ENCODE assay signal across 8 mouse cellular contexts in the genomic region with DNA sequence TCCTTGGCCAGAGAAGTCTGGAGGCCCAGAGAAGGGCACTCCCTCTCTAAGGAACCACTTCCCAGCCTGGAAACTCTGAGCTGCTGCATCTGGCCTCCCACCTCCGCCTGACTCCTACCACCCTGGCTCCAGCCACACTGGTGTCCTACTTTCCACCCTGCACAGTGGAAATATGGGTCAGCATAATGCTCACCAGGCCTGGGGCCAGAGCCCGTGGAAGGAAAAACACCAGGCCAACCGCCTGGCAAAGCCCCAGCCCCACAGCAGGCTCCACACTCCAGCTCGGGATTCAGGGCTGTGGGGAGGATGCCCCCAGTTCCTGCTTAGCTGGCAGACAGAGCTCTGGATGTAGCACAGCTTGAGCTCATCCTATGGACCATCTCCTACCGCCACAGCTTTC. TPM values are rescaled to one million over a fixed set of nuclear protein-coding genes. Genes with fewer than 3 reads are reported as not detected.
DNase-seq lines count a peak whose midpoint lies in the region; ATAC-seq and TF ChIP-seq lines count a peak whose summit lies in the region.

No protein-coding gene starts in this region.

- no peaks in the 10 kb centered on the region for H3K36me3 ChIP-seq in lung, embryonic 14.5 days (ENCODE audit: insufficient read depth)
- no peaks in the 10 kb centered on the region for H3K36me3 ChIP-seq in heart, embryonic 14.5 days (ENCODE audit: control insufficient read depth, insufficient read depth, low read length)
- no peaks in the 10 kb centered on the region for H3K36me3 ChIP-seq in stomach, embryonic 15.5 days
- no peaks in the 10 kb centered on the region for H3K36me3 ChIP-seq in liver, postnatal 0 days (replicated peaks; ENCODE audit: insufficient read depth, low read length)

- intact Hi-C loops in left cerebral cortex, postnatal 14 days (cut with DNase I) = no loop called here

- 37% methylated on average over 5 of the region's 5 CpGs for whole genome bisulfite sequencing in lung, embryonic 14.5 days
- 57% methylated on average over 5 of the region's 5 CpGs for WGBS in heart, embryonic 14.5 days
- WGBS in stomach, embryonic 15.5 days = 32% methylated on average over 5 of the region's 5 CpGs
- 56% methylated on average over 5 of the region's 5 CpGs for WGBS in liver, postnatal 0 days (ENCODE audit: insufficient replicate concordance)

- DNase-seq in lung, embryonic 14.5 days = peak; percentile 39
- no peak for DNase-seq in lung, postnatal 25 days (ENCODE audit: low spot score)
- peak; percentile 84 to 89 for DNase-seq in cerebellum, postnatal 25 days
- DNase-seq in left cerebral cortex, postnatal 14 days (ENCODE audit: low spot score in 2 of 2) = peak; percentile 44 to 45
- no peak for DNase-seq in liver, postnatal 0 days
- DNase-seq in yolk sac, embryonic 10.5 days (ENCODE audit: low spot score) = no peak

- H3K4me2 ChIP-seq in lung, embryonic 14.5 days = no peak overlapping the region
- no peak overlapping the region for H3K4me2 ChIP-seq in heart, embryonic 14.5 days (ENCODE audit: low read length)
- H3K4me2 ChIP-seq in stomach, embryonic 15.5 days = no peak overlapping the region
- no peak overlapping the region for H3K4me2 ChIP-seq in liver, postnatal 0 days (ENCODE audit: low read depth, low read length)

- H3K4me1 ChIP-seq in lung, embryonic 14.5 days (ENCODE audit: insufficient read depth) = peaks cover 15% of the 10 kb centered on the region; the same call in 1 of the 2 replicates
- H3K4me1 ChIP-seq in heart, embryonic 14.5 days (ENCODE audit: control insufficient read depth in 2 of 2, insufficient read depth in 2 of 2, low read length in 2 of 2) = peaks cover 37 to 55% of the 10 kb centered on the region in 2 experiments
- H3K4me1 ChIP-seq in stomach, embryonic 15.5 days = peaks cover 27% of the 10 kb centered on the region
- peaks cover 7% of the 10 kb centered on the region for H3K4me1 ChIP-seq in liver, postnatal 0 days (ENCODE audit: insufficient read depth)

- H3K9ac ChIP-seq in lung, embryonic 14.5 days = no peak overlapping the region
- H3K9ac ChIP-seq in heart, embryonic 14.5 days (ENCODE audit: low read length) = no peak overlapping the region
- no peak overlapping the region for H3K9ac ChIP-seq in stomach, embryonic 15.5 days
- no peak overlapping the region for H3K9ac ChIP-seq in liver, postnatal 0 days (replicated peaks)

- H3K27ac ChIP-seq in lung, embryonic 14.5 days (ENCODE audit: low read depth) = peak overlapping the region; percentile 71
- peak overlapping the region; percentile 41 to 62 for H3K27ac ChIP-seq in heart, embryonic 14.5 days (replicated peaks in 1 of 2; ENCODE audit: control insufficient read depth in 1 of 2, insufficient read depth in 1 of 2, low read depth in 2 of 2, low read length in 2 of 2)
- H3K27ac ChIP-seq in stomach, embryonic 15.5 days = peak overlapping the region; percentile 73
- no peak overlapping the region for H3K27ac ChIP-seq in liver, postnatal 0 days (ENCODE audit: low read depth)

- TF ChIP-seq CTCF in lung, embryonic 14.5 days (IDR thresholded peaks at IDR 0.05; ENCODE audit: low read depth) = no peak
- no peak for TF ChIP-seq CTCF in liver, postnatal 0 days (IDR thresholded peaks at IDR 0.05; ENCODE audit: low read depth)

- no peak for TF ChIP-seq EP300 in liver, postnatal 0 days (IDR thresholded peaks at IDR 0.05; ENCODE audit: low read depth)

- ATAC-seq in lung, embryonic 14.5 days (ENCODE audit: insufficient read depth) = peak; percentile 36
- 0 out of 2 replicates have a peak, but pooled peaks have one; percentile 39 for ATAC-seq in heart, embryonic 14.5 days (ENCODE audit: insufficient number of reproducible peaks, insufficient read depth, low FRiP score, low read depth)
- ATAC-seq in stomach, embryonic 15.5 days (ENCODE audit: insufficient read depth, low FRiP score, low read depth) = peak; percentile 46
- ATAC-seq in liver, postnatal 0 days = no peak

- no peak overlapping the region for H3K4me3 ChIP-seq in lung, embryonic 14.5 days (ENCODE audit: low read depth, low read length)
- H3K4me3 ChIP-seq in heart, embryonic 14.5 days (ENCODE audit: control insufficient read depth in 1 of 2, insufficient read depth in 1 of 2, low read depth in 1 of 2, low read length in 2 of 2) = no peak overlapping the region
- no peak overlapping the region for H3K4me3 ChIP-seq in stomach, embryonic 15.5 days (replicated peaks)
- H3K4me3 ChIP-seq in liver, postnatal 0 days (ENCODE audit: low read depth, low read length) = no peak overlapping the region

- no peaks in the 10 kb centered on the region for H3K9me3 ChIP-seq in lung, embryonic 14.5 days (ENCODE audit: low read depth, low read length)
- H3K9me3 ChIP-seq in heart, embryonic 14.5 days (ENCODE audit: control insufficient read depth, low read length) = no peaks in the 10 kb centered on the region
- no peaks in the 10 kb centered on the region for H3K9me3 ChIP-seq in stomach, embryonic 15.5 days
- no peaks in the 10 kb centered on the region for H3K9me3 ChIP-seq in liver, postnatal 0 days (ENCODE audit: low read length)

- no peaks in the 10 kb centered on the region for H3K27me3 ChIP-seq in lung, embryonic 14.5 days (ENCODE audit: insufficient read depth, low read length)
- H3K27me3 ChIP-seq in heart, embryonic 14.5 days (ENCODE audit: control insufficient read depth, insufficient read depth, low read length) = no peaks in the 10 kb centered on the region
- no peaks in the 10 kb centered on the region for H3K27me3 ChIP-seq in stomach, embryonic 15.5 days (replicated peaks)
- H3K27me3 ChIP-seq in liver, postnatal 0 days (ENCODE audit: insufficient read depth, low read length) = no peaks in the 10 kb centered on the region

RNA-seq across cellular contexts. Expression of a gene that starts 10.2 kb away (rescaled TPM):
- polyA plus RNA-seq in lung, embryonic 14.5 days (2014; fragmentation: Nextera tagmentation; extraction: Ambion mirVana) = 10.5 and 12.1 TPM in 2 replicates
- polyA plus RNA-seq in heart, embryonic 14.5 days (2014; fragmentation: Nextera tagmentation; extraction: Ambion mirVana) = 72.8 and 79.4 TPM in 2 replicates
- total RNA-seq in left cerebral cortex, postnatal 14 days (2021) = 1 to 10 TPM in 1 of 2 experiments, under 1 TPM in 1; 0.55 to 1.1 TPM
- 38.2 and 41.8 TPM in 2 replicates for polyA plus RNA-seq in stomach, embryonic 15.5 days (2015; fragmentation: Nextera tagmentation; extraction: Ambion mirVana)
- 12.6 and 19.7 TPM in 2 replicates for polyA plus RNA-seq in liver, postnatal 0 days (2015; fragmentation: Nextera tagmentation; extraction: Ambion mirVana)

RNA-seq across cellular contexts. Expression of a gene that starts 46.4 kb away (rescaled TPM):
- polyA plus RNA-seq in lung, embryonic 14.5 days (2014; fragmentation: Nextera tagmentation; extraction: Ambion mirVana) = 395 and 414 TPM in 2 replicates
- 238 and 245 TPM in 2 replicates for polyA plus RNA-seq in heart, embryonic 14.5 days (2014; fragmentation: Nextera tagmentation; extraction: Ambion mirVana)
- total RNA-seq in left cerebral cortex, postnatal 14 days (2021) = 100 to 1,000 TPM; 282 to 291 TPM
- polyA plus RNA-seq in stomach, embryonic 15.5 days (2015; fragmentation: Nextera tagmentation; extraction: Ambion mirVana) = 298 and 323 TPM in 2 replicates
- 91.1 and 93.8 TPM in 2 replicates for polyA plus RNA-seq in liver, postnatal 0 days (2015; fragmentation: Nextera tagmentation; extraction: Ambion mirVana)

Comparison
In these comparisons a context has a peak if more than half of its experiments do, and no peak if none do; other contexts are left out.
1. DNase-seq: peak in lung, embryonic 14.5 days (single experiment), cerebellum, postnatal 25 days (2 of 2) and left cerebral cortex, postnatal 14 days (2 of 2); none in lung, postnatal 25 days (single experiment), liver, postnatal 0 days (single experiment) and yolk sac, embryonic 10.5 days (single experiment).